Mouse (Mus musculus) olfactory bulb, adult 2 months (tissue): ENCODE measurements at regions not wholly inside any gene's neighbourhood (a gene's known extent, or its start where the extent isn't known, plus 50 kb on each side); places are given as distances from the start of the nearest gene placed in this dataset.

Experiments
- H3K27ac ChIP-seq: fragments of 200-500 bp; 2 replicates; pipeline ENCODE4 v1.5.1; 2012; ENCODE audit warnings: low read depth, low read length; ENCODE audit not compliant: insufficient read depth
- H3K4me1 ChIP-seq: fragments of 200-500 bp; 2 replicates; pipeline ENCODE4 v1.6.1; 2012; ENCODE audit warnings: low read length; ENCODE audit not compliant: control insufficient read depth, insufficient read depth
- H3K4me3 ChIP-seq: fragments of 200-500 bp; 2 replicates; pipeline ENCODE4 v1.5.1; 2012; ENCODE audit warnings: mild to moderate bottlenecking, low read depth, low read length, moderate library complexity; ENCODE audit not compliant: insufficient read depth
- CTCF ChIP-seq: fragments of 200-500 bp; IDR thresholded peaks from 2 replicates; pipeline ENCODE4 v1.5.1; 2012; ENCODE audit warnings: low read depth, mild to moderate bottlenecking, low read length, moderate library complexity; ENCODE audit not compliant: insufficient read depth
- POLR2A ChIP-seq: fragments of 200-500 bp; IDR thresholded peaks from 2 replicates; pipeline ENCODE4 v1.6.1; 2012; ENCODE audit warnings: mild to moderate bottlenecking, low read depth, low read length, moderate library complexity; ENCODE audit not compliant: insufficient read depth
- WGBS: fragments of 180-500 bp; shearing (Covaris S2); methylation state at CpG from one replicate; pipeline ENCODE4 v1.1.7; 2018; 5-methylcytosine and 5-hydroxymethylcytosine counted together

GRCm38 (mm10) chr8:17618846-17619245, 1359.2 kb downstream of the Defb40 start:
- no peak overlapping the region for H3K27ac ChIP-seq
- TF ChIP-seq CTCF (no peak), POLR2A (no peak)
- H3K4me1 ChIP-seq, result no peaks in the 10 kb centered on the region
- H3K4me3 ChIP-seq, result no peak overlapping the region

GRCm38 (mm10) chr8:17618147-17618546, 1359.9 kb downstream of the Defb40 start:
- Histone ChIP-seq H3K27ac (no peak overlapping the region), H3K4me3 (no peak overlapping the region), H3K4me1 (no peaks in the 10 kb centered on the region)
- TF ChIP-seq POLR2A, result no peak
- no peak for TF ChIP-seq CTCF

- no peak overlapping the region for H3K4me3 ChIP-seq
- 45% methylated on average over 1 of the region's 1 CpGs for WGBS
These were observed 1375.2 kb downstream of the Defb40 start for GRCm38 (mm10) chr8:17602861-17603260.

GRCm38 (mm10) chr8:17598736-17599135, 1379.3 kb downstream of the Defb40 start:
- H3K27ac ChIP-seq, result no peak overlapping the region
- WGBS, result 88% methylated on average over 4 of the region's 4 CpGs
- H3K4me1 ChIP-seq, result no peaks in the 10 kb centered on the region
- H3K4me3 ChIP-seq, result no peak overlapping the region
- TF ChIP-seq CTCF (no peak), POLR2A (no peak)

More at GRCm38 (mm10) chr8:17602861-17603260, 1375.2 kb downstream of the Defb40 start:
- Histone ChIP-seq H3K27ac (no peak overlapping the region), H3K4me1 (no peaks in the 10 kb centered on the region)
- no peak for TF ChIP-seq CTCF
- TF ChIP-seq POLR2A, result no peak

GRCm38 (mm10) chr8:17596559-17596958, 1381.5 kb downstream of the Defb40 start:
- no peak overlapping the region for H3K27ac ChIP-seq
- no peak for TF ChIP-seq CTCF
- TF ChIP-seq POLR2A, result no peak
- H3K4me3 ChIP-seq, result no peak overlapping the region
- H3K4me1 ChIP-seq, result no peaks in the 10 kb centered on the region

- TF ChIP-seq POLR2A, result no peak
- TF ChIP-seq CTCF, result no peak
- Histone ChIP-seq H3K27ac (no peak overlapping the region), H3K4me3 (no peak overlapping the region), H3K4me1 (no peaks in the 10 kb centered on the region)
- WGBS, result 71% methylated on average over 1 of the region's 1 CpGs
These were observed 1383.4 kb downstream of the Defb40 start for GRCm38 (mm10) chr8:17594607-17595006.

- TF ChIP-seq POLR2A (no peak), CTCF (no peak)
- Histone ChIP-seq H3K4me1 (peaks cover 3% of the 10 kb centered on the region; the same call in 1 of the 2 replicates), H3K27ac (no peak overlapping the region), H3K4me3 (no peak overlapping the region)
- WGBS, result 76% methylated on average over 3 of the region's 3 CpGs
These were observed 1387.9 kb downstream of the Defb40 start for GRCm38 (mm10) chr8:17590135-17590534.

GRCm38 (mm10) chr8:17588189-17588588, 1389.9 kb downstream of the Defb40 start:
- no peak for TF ChIP-seq POLR2A
- no peak for TF ChIP-seq CTCF
- Histone ChIP-seq H3K4me3 (no peak overlapping the region), H3K4me1 (peaks cover 3% of the 10 kb centered on the region; the same call in 1 of the 2 replicates), H3K27ac (no peak overlapping the region)

- 10% methylated on average over 5 of the region's 5 CpGs for WGBS
- Histone ChIP-seq H3K27ac (no peak overlapping the region), H3K4me3 (no peak overlapping the region), H3K4me1 (peaks cover 3% of the 10 kb centered on the region; the same call in 1 of the 2 replicates)
- TF ChIP-seq POLR2A (no peak), CTCF (no peak)
These were observed 1390.7 kb downstream of the Defb40 start for GRCm38 (mm10) chr8:17587261-17587861.
